Mouse (Mus musculus): ENCODE measurements around the gene Map2. TPM values are rescaled to one million over a fixed set of nuclear protein-coding genes. Genes with fewer than 3 reads are reported as not detected.

Gene Map2
- total and polyA plus RNA-seq, 3 experiments, result 0.66 TPM; not detected in 2

- H3K9me3 ChIP-seq (replicated peaks), result no peaks in the 10 kb centered on the region
- H3K27me3 ChIP-seq (ENCODE audit: insufficient read depth, low read length), result no peaks in the 10 kb centered on the region
- no peaks in the 10 kb centered on the region for H3K36me3 ChIP-seq (replicated peaks)
- ATAC-seq (ENCODE audit: extremely low read depth, insufficient number of reproducible peaks, low FRiP score, poor library complexity, severe bottlenecking) (no peak), DNase-seq (ENCODE audit: low spot score) (no peak)
- no peak overlapping the region for H3K4me3 ChIP-seq (ENCODE audit: low read depth, low read length)
- no peaks in the 10 kb centered on the region for H3K4me1 ChIP-seq (ENCODE audit: insufficient read depth, low read depth, low read length)
- TF ChIP-seq GATA2 (IDR thresholded peaks at IDR 0.05; ENCODE audit: borderline replicate concordance, low read depth, low read length), result no peak
- TF ChIP-seq POLR2AphosphoS5 (IDR thresholded peaks at IDR 0.05; ENCODE audit: insufficient replicate concordance, low read depth, low read length), result no peak
- TF ChIP-seq CTCF (IDR thresholded peaks at IDR 0.05; ENCODE audit: low read depth, low read length), result no peak
- TF ChIP-seq GATA1 (IDR thresholded peaks at IDR 0.05; ENCODE audit: borderline replicate concordance, low read length), result no peak
- no peak for TF ChIP-seq TAL1 (conservative IDR thresholded peaks at IDR 0.05; ENCODE audit: low read depth, low read length)
Observed at GRCm38 (mm10) chr1:66351366-66351765, 176.3 kb downstream of the Map2 start.

GRCm38 (mm10) chr1:66361799-66362198 is 186.7 kb downstream of the Map2 start:
- H3K27me3 ChIP-seq (ENCODE audit: insufficient read depth, low read length), result peaks cover 3% of the 10 kb centered on the region; the same call in 1 of the 2 replicates
- no peak for TF ChIP-seq GATA2 (IDR thresholded peaks at IDR 0.05; ENCODE audit: borderline replicate concordance, low read depth, low read length)
- no peak for TF ChIP-seq TAL1 (conservative IDR thresholded peaks at IDR 0.05; ENCODE audit: low read depth, low read length)
- TF ChIP-seq CTCF (IDR thresholded peaks at IDR 0.05; ENCODE audit: low read depth, low read length), result no peak
- TF ChIP-seq GATA1 (IDR thresholded peaks at IDR 0.05; ENCODE audit: borderline replicate concordance, low read length), result no peak
- TF ChIP-seq POLR2AphosphoS5 (IDR thresholded peaks at IDR 0.05; ENCODE audit: insufficient replicate concordance, low read depth, low read length), result no peak
- H3K9me3 ChIP-seq (replicated peaks), result no peaks in the 10 kb centered on the region
- ATAC-seq (ENCODE audit: extremely low read depth, insufficient number of reproducible peaks, low FRiP score, poor library complexity, severe bottlenecking), result no peak
- no peak for DNase-seq (ENCODE audit: low spot score)
- H3K4me3 ChIP-seq (ENCODE audit: low read depth, low read length), result no peak overlapping the region
- no peaks in the 10 kb centered on the region for H3K4me1 ChIP-seq (ENCODE audit: insufficient read depth, low read depth, low read length)
- H3K36me3 ChIP-seq (replicated peaks), result no peaks in the 10 kb centered on the region

DNA sequence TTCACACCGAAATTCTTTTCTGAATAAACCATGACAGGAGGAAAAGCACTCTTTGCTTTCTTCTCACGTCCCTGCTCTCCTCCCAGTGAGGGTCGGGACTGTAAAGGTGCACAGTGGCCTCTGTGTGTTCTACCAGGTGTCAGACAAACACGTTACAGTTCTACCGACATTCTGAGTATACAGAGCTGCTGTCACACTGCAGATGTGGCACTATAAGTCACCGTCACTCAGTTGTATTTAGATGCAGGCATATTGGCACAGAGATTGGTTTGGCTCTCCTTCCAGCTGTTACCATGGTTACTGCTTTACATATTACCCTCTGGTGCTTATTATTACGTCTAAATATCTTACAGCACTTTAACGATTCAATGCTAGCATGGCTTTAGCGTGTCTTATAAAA is 188.2 kb downstream of the Map2 start:
- Histone ChIP-seq H3K4me3 (ENCODE audit: low read depth, low read length) (no peak overlapping the region), H3K36me3 (replicated peaks) (no peaks in the 10 kb centered on the region), H3K4me1 (ENCODE audit: insufficient read depth, low read depth, low read length) (no peaks in the 10 kb centered on the region), H3K27me3 (ENCODE audit: insufficient read depth, low read length) (peaks cover 3% of the 10 kb centered on the region; the same call in 1 of the 2 replicates), H3K9me3 (replicated peaks) (no peaks in the 10 kb centered on the region)
- ATAC-seq (ENCODE audit: extremely low read depth, insufficient number of reproducible peaks, low FRiP score, poor library complexity, severe bottlenecking) (no peak), DNase-seq (ENCODE audit: low spot score) (no peak)
- TF ChIP-seq GATA2 (IDR thresholded peaks at IDR 0.05; ENCODE audit: borderline replicate concordance, low read depth, low read length) (no peak), POLR2AphosphoS5 (IDR thresholded peaks at IDR 0.05; ENCODE audit: insufficient replicate concordance, low read depth, low read length) (no peak), TAL1 (conservative IDR thresholded peaks at IDR 0.05; ENCODE audit: low read depth, low read length) (no peak), GATA1 (IDR thresholded peaks at IDR 0.05; ENCODE audit: borderline replicate concordance, low read length) (no peak), CTCF (IDR thresholded peaks at IDR 0.05; ENCODE audit: low read depth, low read length) (no peak)

DNA sequence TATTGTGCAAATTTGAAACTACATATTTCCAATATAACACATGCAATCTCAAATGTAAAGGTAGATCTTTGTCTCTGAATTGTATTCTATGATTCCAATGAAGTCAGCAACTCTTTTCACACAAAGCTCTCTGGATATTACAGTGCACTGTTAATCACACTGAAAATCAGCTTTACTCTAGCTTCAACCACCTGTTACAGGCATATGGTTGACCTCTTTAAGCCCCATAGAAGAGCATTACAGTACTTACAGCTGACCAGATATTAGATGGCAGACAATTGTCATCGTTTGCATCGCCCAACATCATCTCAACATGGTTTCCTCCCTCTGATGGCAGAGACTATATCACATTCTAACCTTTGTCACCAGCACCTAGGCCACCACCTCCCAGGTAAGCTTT is 189.3 kb downstream of the Map2 start:
- H3K4me1 ChIP-seq (ENCODE audit: insufficient read depth, low read depth, low read length), result no peaks in the 10 kb centered on the region
- H3K9me3 ChIP-seq (replicated peaks), result no peaks in the 10 kb centered on the region
- no peak overlapping the region for H3K4me3 ChIP-seq (ENCODE audit: low read depth, low read length)
- no peak for ATAC-seq (ENCODE audit: extremely low read depth, insufficient number of reproducible peaks, low FRiP score, poor library complexity, severe bottlenecking)
- peaks cover 3% of the 10 kb centered on the region; the same call in 1 of the 2 replicates for H3K27me3 ChIP-seq (ENCODE audit: insufficient read depth, low read length)
- TF ChIP-seq TAL1 (conservative IDR thresholded peaks at IDR 0.05; ENCODE audit: low read depth, low read length), result no peak
- no peaks in the 10 kb centered on the region for H3K36me3 ChIP-seq (replicated peaks)
- no peak for DNase-seq (ENCODE audit: low spot score)

GRCm38 (mm10) chr1:66365600-66365999 is 190.5 kb downstream of the Map2 start:
- H3K9me3 ChIP-seq (replicated peaks), result no peaks in the 10 kb centered on the region
- no peak overlapping the region for H3K4me3 ChIP-seq (ENCODE audit: low read depth, low read length)
- DNase-seq (ENCODE audit: low spot score), result no peak
- no peaks in the 10 kb centered on the region for H3K36me3 ChIP-seq (replicated peaks)
- TF ChIP-seq CTCF (IDR thresholded peaks at IDR 0.05; ENCODE audit: low read depth, low read length), result no peak
- TF ChIP-seq POLR2AphosphoS5 (IDR thresholded peaks at IDR 0.05; ENCODE audit: insufficient replicate concordance, low read depth, low read length), result no peak
- TF ChIP-seq GATA1 (IDR thresholded peaks at IDR 0.05; ENCODE audit: borderline replicate concordance, low read length), result no peak
- TF ChIP-seq GATA2 (IDR thresholded peaks at IDR 0.05; ENCODE audit: borderline replicate concordance, low read depth, low read length), result no peak
- TF ChIP-seq TAL1 (conservative IDR thresholded peaks at IDR 0.05; ENCODE audit: low read depth, low read length), result no peak
- no peak for ATAC-seq (ENCODE audit: extremely low read depth, insufficient number of reproducible peaks, low FRiP score, poor library complexity, severe bottlenecking)
- peaks cover 3% of the 10 kb centered on the region; the same call in 1 of the 2 replicates for H3K27me3 ChIP-seq (ENCODE audit: insufficient read depth, low read length)
- H3K4me1 ChIP-seq (ENCODE audit: insufficient read depth, low read depth, low read length), result no peaks in the 10 kb centered on the region

- ATAC-seq (ENCODE audit: extremely low read depth, insufficient number of reproducible peaks, low FRiP score, poor library complexity, severe bottlenecking), result no peak
- no peaks in the 10 kb centered on the region for H3K36me3 ChIP-seq (replicated peaks)
- H3K4me3 ChIP-seq (ENCODE audit: low read depth, low read length), result no peak overlapping the region
- no peak for TF ChIP-seq GATA2 (IDR thresholded peaks at IDR 0.05; ENCODE audit: borderline replicate concordance, low read depth, low read length)
- TF ChIP-seq POLR2AphosphoS5 (IDR thresholded peaks at IDR 0.05; ENCODE audit: insufficient replicate concordance, low read depth, low read length), result no peak
- no peaks in the 10 kb centered on the region for H3K4me1 ChIP-seq (ENCODE audit: insufficient read depth, low read depth, low read length)
- no peaks in the 10 kb centered on the region for H3K27me3 ChIP-seq (ENCODE audit: insufficient read depth, low read length)
- no peak for DNase-seq (ENCODE audit: low spot score)
- H3K9me3 ChIP-seq (replicated peaks), result no peaks in the 10 kb centered on the region
Observed at GRCm38 (mm10) chr1:66369486-66369885, 194.4 kb downstream of the Map2 start.

DNA sequence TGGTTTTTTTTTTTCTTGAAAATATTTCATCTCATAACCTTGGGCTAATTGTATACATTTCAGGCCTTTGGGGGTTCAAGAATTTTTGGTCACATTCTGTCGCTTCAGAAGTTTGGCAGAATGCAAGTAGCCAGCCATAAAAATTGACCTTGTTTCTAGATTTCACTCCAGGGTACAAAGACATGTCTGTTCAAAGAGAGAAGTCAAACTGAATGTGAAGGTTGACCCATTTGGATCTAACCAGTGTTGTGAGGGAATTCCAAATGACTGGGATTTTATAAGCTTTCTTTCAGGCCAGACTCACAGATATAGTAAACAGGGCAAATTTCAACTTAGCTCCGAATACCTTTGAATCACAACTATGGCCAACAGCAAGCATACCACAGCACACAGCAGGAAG is 196.3 kb downstream of the Map2 start:
- TF ChIP-seq GATA2 (IDR thresholded peaks at IDR 0.05; ENCODE audit: borderline replicate concordance, low read depth, low read length), result no peak
- TF ChIP-seq CTCF (IDR thresholded peaks at IDR 0.05; ENCODE audit: low read depth, low read length), result no peak
- no peak for TF ChIP-seq TAL1 (conservative IDR thresholded peaks at IDR 0.05; ENCODE audit: low read depth, low read length)
- TF ChIP-seq POLR2AphosphoS5 (IDR thresholded peaks at IDR 0.05; ENCODE audit: insufficient replicate concordance, low read depth, low read length), result no peak
- TF ChIP-seq GATA1 (IDR thresholded peaks at IDR 0.05; ENCODE audit: borderline replicate concordance, low read length), result no peak
- no peak for ATAC-seq (ENCODE audit: extremely low read depth, insufficient number of reproducible peaks, low FRiP score, poor library complexity, severe bottlenecking)

More for the DNA sequence above, 196.3 kb downstream of the Map2 start:
- Histone ChIP-seq H3K4me3 (ENCODE audit: low read depth, low read length) (no peak overlapping the region), H3K9me3 (replicated peaks) (no peaks in the 10 kb centered on the region), H3K27me3 (ENCODE audit: insufficient read depth, low read length) (no peaks in the 10 kb centered on the region), H3K36me3 (replicated peaks) (no peaks in the 10 kb centered on the region), H3K4me1 (ENCODE audit: insufficient read depth, low read depth, low read length) (no peaks in the 10 kb centered on the region)
- no peak for DNase-seq (ENCODE audit: low spot score)

Measured in G1E (cell line).